Mouse (Mus musculus) myocyte (in vitro differentiated cells): ENCODE measurements around the gene Spata7. TPM values are rescaled to one million over a fixed set of nuclear protein-coding genes. Genes with fewer than 3 reads are reported as not detected.

Source experiments
- H3K27me3 ChIP-seq: one replicate; pipeline ENCODE4 v1.6.1; 2011; ENCODE audit not compliant: control insufficient read depth, insufficient read depth, insufficient read length
- H3K36me3 ChIP-seq: one replicate; pipeline ENCODE4 v1.6.1; 2011; ENCODE audit not compliant: control insufficient read depth, insufficient read depth
- H3K4me2 ChIP-seq: one replicate; pipeline ENCODE4 v1.6.1; 2011; ENCODE audit warnings: low read depth, control low read depth
- H3K4me3 ChIP-seq: one replicate; pipeline ENCODE4 v1.5.1; 2011; ENCODE audit warnings: mild to moderate bottlenecking, control low read depth, moderate library complexity
- H3K79me2 ChIP-seq: one replicate; pipeline ENCODE4 v1.6.1; 2011; ENCODE audit not compliant: control insufficient read depth, insufficient read depth
- H3ac ChIP-seq: one replicate; pipeline ENCODE4 v1.6.1; 2011; ENCODE audit not compliant: control insufficient read depth, insufficient read length
- CEBPB ChIP-seq: IDR thresholded peaks from 2 replicates; pipeline ENCODE4 v1.6.1; 2011; ENCODE audit warnings: mild to moderate bottlenecking, moderate library complexity; ENCODE audit not compliant: poor library complexity, insufficient read depth, severe bottlenecking
- E2F4 ChIP-seq: IDR thresholded peaks from one replicate; pipeline ENCODE4 v1.6.1; 2011; ENCODE audit warnings: mild to moderate bottlenecking, control low read depth, moderate library complexity; ENCODE audit not compliant: insufficient read depth
- MAX ChIP-seq: IDR thresholded peaks from one replicate; pipeline ENCODE4 v1.6.1; 2011; ENCODE audit warnings: low read depth, mild to moderate bottlenecking, control low read depth
- MYOD1 ChIP-seq, 3 experiments: IDR thresholded peaks; one replicate each; pipeline ENCODE4 v1.6.1; 2011; ENCODE audit warnings: control low read depth in 2 of 3, low read depth in 2 of 3, mild to moderate bottlenecking in 2 of 3, moderate library complexity in 1 of 3; ENCODE audit not compliant: insufficient read length in 2 of 3, control insufficient read depth in 1 of 3
- MYOG ChIP-seq, 3 experiments: IDR thresholded peaks; one replicate each; pipeline ENCODE4 v1.6.1; 2011; ENCODE audit warnings: control low read depth in 2 of 3, low read depth in 2 of 3, mild to moderate bottlenecking in 2 of 3; ENCODE audit not compliant: insufficient read length in 2 of 3, control insufficient read depth in 1 of 3, insufficient read depth in 1 of 3
- POLR2A ChIP-seq: IDR thresholded peaks from one replicate; pipeline ENCODE4 v1.6.1; 2011; ENCODE audit warnings: low read depth, mild to moderate bottlenecking, control low read depth, moderate library complexity; ENCODE audit not compliant: insufficient read length
- POLR2AphosphoS2 ChIP-seq: IDR thresholded peaks from one replicate; pipeline ENCODE4 v1.6.1; 2011; ENCODE audit warnings: low read depth, control low read depth; ENCODE audit not compliant: insufficient read length
- REST ChIP-seq: IDR thresholded peaks from one replicate; pipeline ENCODE4 v1.6.1; 2011; ENCODE audit warnings: mild to moderate bottlenecking, control low read depth, moderate library complexity; ENCODE audit not compliant: insufficient read depth, insufficient read length
- SRF ChIP-seq: IDR thresholded peaks from one replicate; pipeline ENCODE4 v1.6.1; 2011; ENCODE audit warnings: low read depth; ENCODE audit not compliant: control insufficient read depth, insufficient read length
- TCF12 ChIP-seq: IDR thresholded peaks from one replicate; pipeline ENCODE4 v1.6.1; 2011; ENCODE audit warnings: mild to moderate bottlenecking, control low read depth; ENCODE audit not compliant: poor library complexity, insufficient read depth, severe bottlenecking
- TCF3 ChIP-seq: IDR thresholded peaks from one replicate; pipeline ENCODE4 v1.6.1; 2011; ENCODE audit warnings: low read depth, control low read depth; ENCODE audit not compliant: insufficient read length
- USF1 ChIP-seq: IDR thresholded peaks from one replicate; pipeline ENCODE4 v1.6.1; 2011; ENCODE audit warnings: low read depth, mild to moderate bottlenecking, control low read depth, moderate library complexity
- polyA plus RNA-seq: library from polyadenylated mRNA; unstranded; fragments of >200 nt; fragmentation: generic; extraction: Trizol; gene quantifications from one replicate; pipeline ENCODE4 v1.2.1, GENCODE M21; 2012; ENCODE audit warnings: missing spikeins

Spata7 gene
- polyA plus RNA-seq, 1 experiment: 3.8 TPM

GRCm38 (mm10) chr12:98673879-98674278 is 45.9 kb downstream of the Spata7 start:
- TF ChIP-seq MYOD1 (IDR thresholded peaks at IDR 0.05; ENCODE audit: control insufficient read depth in 1 of 3, insufficient read length in 2 of 3, low read depth in 2 of 3): no peak
- TF ChIP-seq USF1: no peak
- no peak for TF ChIP-seq POLR2A
- TF ChIP-seq POLR2AphosphoS2: peak; percentile 52
- TF ChIP-seq MYOG (IDR thresholded peaks at IDR 0.05; ENCODE audit: control insufficient read depth in 1 of 3, insufficient read depth in 1 of 3, insufficient read length in 2 of 3, low read depth in 2 of 3): no peak
- no peak for TF ChIP-seq MAX
- H3K79me2 ChIP-seq: no peaks in the 10 kb centered on the region

GRCm38 (mm10) chr12:98674627-98675143 is 46.7 kb downstream of the Spata7 start:
- Histone ChIP-seq H3K4me3 (no peak overlapping the region), H3K36me3 (peaks cover 32% of the 10 kb centered on the region), H3ac (no peak overlapping the region), H3K79me2 (no peaks in the 10 kb centered on the region), H3K27me3 (no peaks in the 10 kb centered on the region), H3K4me2 (no peak overlapping the region)
- TF ChIP-seq USF1 (no peak), POLR2AphosphoS2 (peak; percentile 6)

More at GRCm38 (mm10) chr12:98673879-98674278, 45.9 kb downstream of the Spata7 start:
- Histone ChIP-seq H3ac (no peak overlapping the region), H3K36me3 (peaks cover 24% of the 10 kb centered on the region), H3K4me2 (no peak overlapping the region), H3K4me3 (no peak overlapping the region), H3K27me3 (no peaks in the 10 kb centered on the region)

GRCm38 (mm10) chr12:98676861-98677260 is 48.9 kb downstream of the Spata7 start:
- Histone ChIP-seq H3ac (no peak overlapping the region), H3K4me3 (no peak overlapping the region), H3K79me2 (no peaks in the 10 kb centered on the region), H3K36me3 (peaks cover 48% of the 10 kb centered on the region), H3K4me2 (no peak overlapping the region), H3K27me3 (no peaks in the 10 kb centered on the region)
- TF ChIP-seq MYOG (IDR thresholded peaks at IDR 0.05; ENCODE audit: control insufficient read depth in 1 of 3, insufficient read depth in 1 of 3, insufficient read length in 2 of 3, low read depth in 2 of 3): no peak
- no peak for TF ChIP-seq TCF3
- no peak for TF ChIP-seq REST
- no peak for TF ChIP-seq MYOD1 (IDR thresholded peaks at IDR 0.05; ENCODE audit: control insufficient read depth in 1 of 3, insufficient read length in 2 of 3, low read depth in 2 of 3)
- no peak for TF ChIP-seq TCF12
- no peak for TF ChIP-seq E2F4
- no peak for TF ChIP-seq CEBPB
- no peak for TF ChIP-seq POLR2A
- TF ChIP-seq MAX: no peak
- TF ChIP-seq SRF: no peak
- no peak for TF ChIP-seq USF1
- no peak for TF ChIP-seq POLR2AphosphoS2

GRCm38 (mm10) chr12:98677336-98677735 is 49.4 kb downstream of the Spata7 start:
- H3K27me3 ChIP-seq: no peaks in the 10 kb centered on the region
- H3K4me3 ChIP-seq: no peak overlapping the region
- H3K4me2 ChIP-seq: no peak overlapping the region
- H3K36me3 ChIP-seq: peaks cover 49% of the 10 kb centered on the region
- no peak overlapping the region for H3ac ChIP-seq
- TF ChIP-seq CEBPB: no peak
- no peak for TF ChIP-seq MYOD1 (IDR thresholded peaks at IDR 0.05; ENCODE audit: control insufficient read depth in 1 of 3, insufficient read length in 2 of 3, low read depth in 2 of 3)
- no peaks in the 10 kb centered on the region for H3K79me2 ChIP-seq

- Histone ChIP-seq H3ac (no peak overlapping the region), H3K4me2 (no peak overlapping the region), H3K79me2 (peaks cover 6% of the 10 kb centered on the region), H3K4me3 (no peak overlapping the region), H3K27me3 (no peaks in the 10 kb centered on the region), H3K36me3 (peaks cover 47% of the 10 kb centered on the region)
- TF ChIP-seq SRF: no peak
- no peak for TF ChIP-seq MYOD1 (IDR thresholded peaks at IDR 0.05; ENCODE audit: control insufficient read depth in 1 of 3, insufficient read length in 2 of 3, low read depth in 2 of 3)
- no peak for TF ChIP-seq MAX
- TF ChIP-seq REST: no peak
- TF ChIP-seq TCF3: no peak
- no peak for TF ChIP-seq POLR2A
- TF ChIP-seq TCF12: no peak
- TF ChIP-seq MYOG (IDR thresholded peaks at IDR 0.05; ENCODE audit: control insufficient read depth in 1 of 3, insufficient read depth in 1 of 3, insufficient read length in 2 of 3, low read depth in 2 of 3): no peak
- no peak for TF ChIP-seq E2F4
- TF ChIP-seq POLR2AphosphoS2: no peak
- TF ChIP-seq USF1: no peak
- no peak for TF ChIP-seq CEBPB
Measured at GRCm38 (mm10) chr12:98679906-98680305, 51.9 kb downstream of the Spata7 start.
